Mouse (Mus musculus) heart, adult 2 months (tissue): ENCODE data around the gene Birc6. TPM values are rescaled to one million over a fixed set of nuclear protein-coding genes. Genes with fewer than 3 reads are reported as not detected.

Experiments used
- DNase-seq, 2 experiments: peaks; one replicate each; pipeline ENCODE4 v3.0.0; 2021
- H3K27ac ChIP-seq: fragments of 200-600 bp; 2 replicates; pipeline ENCODE4 v1.8.1; 2022
- H3K27me3 ChIP-seq: fragments of 200-500 bp; 2 replicates; pipeline ENCODE4 v1.6.1; 2012; ENCODE audit warnings: mild to moderate bottlenecking, low read length, inconsistent platforms, mixed read lengths; ENCODE audit not compliant: control insufficient read depth, insufficient read depth
- H3K36me3 ChIP-seq: fragments of 200-500 bp; 2 replicates; pipeline ENCODE4 v1.6.1; 2012; ENCODE audit warnings: low read length, inconsistent platforms; ENCODE audit not compliant: control insufficient read depth, insufficient read depth
- H3K4me1 ChIP-seq: fragments of 200-500 bp; 2 replicates; pipeline ENCODE4 v1.6.1; 2011; ENCODE audit warnings: low read length; ENCODE audit not compliant: control insufficient read depth, insufficient read depth
- H3K4me3 ChIP-seq: fragments of 200-600 bp; 2 replicates; pipeline ENCODE4 v1.8.1; 2022
- H3K79me2 ChIP-seq: fragments of 200-500 bp; replicated peaks from 2 replicates; pipeline ENCODE4 v1.6.1; 2012; ENCODE audit warnings: mild to moderate bottlenecking, inconsistent platforms, low read length, moderate library complexity, mixed read lengths; ENCODE audit not compliant: control insufficient read depth, insufficient read depth
- H3K9ac ChIP-seq: fragments of 200-500 bp; 2 replicates; pipeline ENCODE4 v1.6.1; 2012; ENCODE audit warnings: low read depth, mild to moderate bottlenecking, control low read depth, inconsistent platforms, low read length, mixed read lengths
- CTCF ChIP-seq: fragments of 200-600 bp; IDR thresholded peaks from 2 replicates; pipeline ENCODE4 v1.8.1; 2022; ENCODE audit warnings: antibody characterized with exemption, mild to moderate bottlenecking, moderate library complexity
- EP300 ChIP-seq: fragments of 200-500 bp; IDR thresholded peaks from 2 replicates; pipeline ENCODE4 v1.6.1; 2011; ENCODE audit warnings: low read depth, low read length, control low read depth; ENCODE audit not compliant: insufficient read depth
- POLR2A ChIP-seq: fragments of 200-500 bp; IDR thresholded peaks from 2 replicates; pipeline ENCODE4 v1.6.1; 2011; ENCODE audit warnings: mild to moderate bottlenecking, low read depth, low read length, control low read depth; ENCODE audit not compliant: insufficient read depth
- WGBS: fragments of 180-500 bp; shearing (Covaris S2); methylation state at CpG from one replicate; pipeline ENCODE4 v1.1.7; 2018; 5-methylcytosine and 5-hydroxymethylcytosine counted together
- intact Hi-C: fragments of 180-260 bp; cut with DNase I; formaldehyde crosslinking; loops from one replicate; pipeline ENCODE4 v1.15.1; 2025
- long read RNA-seq: library from polyadenylated mRNA; stranded (forward); transcript quantifications from one replicate; pipeline ENCODE4 v2.0.0, GENCODE M21; 2021
- polyA plus RNA-seq: library from polyadenylated mRNA; depleted of rRNA; stranded (reverse); fragments of >200 nt; gene quantifications from 2 replicates; pipeline ENCODE4 v1.2.3, GENCODE M21; 2012; rRNA removed
- total RNA-seq, 2 experiments: library from RNA; stranded (reverse); gene quantifications; 2 replicates each; pipeline ENCODE4 v1.2.3; 2021

Birc6 gene
- total RNA-seq = 10 to 100 TPM; 60.5 to 65.9 TPM
- polyA plus RNA-seq = 42.7 and 65.6 TPM in 2 replicates
- long read RNA-seq, partial matches to known transcripts = 2 of 4 reads
- long read RNA-seq, other reads (novel, unspliced or antisense) = 2 of 4 reads

GRCm38 (mm10) chr17:74527729-74528607, at the start of gene Birc6:
Gene Birc6 (plus strand): TSS chr17:74528295.
- intact Hi-C loops = loop anchor here (1.0 to 5.0 kb wide), 2 partner anchors 39 to 186 kb away; partner anchors contain the start of gene Yipf4
- H3K27me3 ChIP-seq = no peaks in the 10 kb centered on the region
- peak within 1 kb of the TSS; percentile 82 for H3K4me3 ChIP-seq
- H3K9ac ChIP-seq = peak within 1 kb of the TSS; percentile 90
- DNase-seq = peak; percentile 100
- TF ChIP-seq POLR2A = peak; percentile 91
- TF ChIP-seq EP300 = peak; percentile 68
- TF ChIP-seq CTCF = peak; percentile 24
- H3K27ac ChIP-seq = peak within 1 kb of the TSS; percentile 97
- peaks cover 2% of the 10 kb centered on the region for H3K79me2 ChIP-seq
- peaks cover 13% of the 10 kb centered on the region for H3K36me3 ChIP-seq
- under 1% methylated on average over 71 of the region's 71 CpGs for WGBS
- peaks cover 5% of the 10 kb centered on the region for H3K4me1 ChIP-seq

GRCm38 (mm10) chr17:74480361-74481069, 47.6 kb upstream of the Birc6 start:
- Histone ChIP-seq H3K27me3 (no peaks in the 10 kb centered on the region), H3K4me1 (no peaks in the 10 kb centered on the region), H3K27ac (no peak overlapping the region), H3K79me2 (no peaks in the 10 kb centered on the region), H3K36me3 (no peaks in the 10 kb centered on the region), H3K9ac (no peak overlapping the region), H3K4me3 (no peak overlapping the region)
- no peak for DNase-seq
- intact Hi-C loops = no loop called here
- TF ChIP-seq EP300 (no peak), CTCF (no peak), POLR2A (no peak)
- WGBS = 81% methylated on average over 14 of the region's 14 CpGs

GRCm38 (mm10) chr17:74489024-74489900, 38.8 kb upstream of the Birc6 start, which contains the start of gene Yipf4:
Gene Yipf4 (plus strand): TSS chr17:74489493.
- H3K27ac ChIP-seq = peak within 1 kb of the TSS; percentile 90
- no peaks in the 10 kb centered on the region for H3K79me2 ChIP-seq
- TF ChIP-seq CTCF (no peak), EP300 (0 out of 2 replicates have a peak, but pooled peaks have one; percentile 38), POLR2A (peak; percentile 79)
- H3K4me3 ChIP-seq = peak within 1 kb of the TSS; percentile 70
- no peaks in the 10 kb centered on the region for H3K4me1 ChIP-seq
- DNase-seq = peak; percentile 98 to 99
- 4% methylated on average over 58 of the region's 58 CpGs for WGBS
- H3K36me3 ChIP-seq = peaks cover 11% of the 10 kb centered on the region
- intact Hi-C loops = loop anchor here (1.0 kb wide), 1 partner anchor 38 kb away; no protein-coding TSS in a partner anchor
- H3K27me3 ChIP-seq = no peaks in the 10 kb centered on the region
- peak within 1 kb of the TSS; percentile 93 for H3K9ac ChIP-seq

GRCm38 (mm10) chr17:74489901-74490220, 38.2 kb upstream of the Birc6 start:
- DNase-seq = no peak
- peak overlapping the region; percentile 90 for H3K27ac ChIP-seq
- no peaks in the 10 kb centered on the region for H3K27me3 ChIP-seq
- no peaks in the 10 kb centered on the region for H3K79me2 ChIP-seq
- peak overlapping the region; percentile 93 for H3K9ac ChIP-seq
- TF ChIP-seq EP300 (no peak), POLR2A (no peak), CTCF (no peak)
- no peaks in the 10 kb centered on the region for H3K4me1 ChIP-seq
- under 1% methylated on average over 12 of the region's 12 CpGs for WGBS
- peaks cover 16% of the 10 kb centered on the region for H3K36me3 ChIP-seq
- intact Hi-C loops = loop anchor here (1.0 to 10.0 kb wide), 2 partner anchors 37 to 115 kb away; no protein-coding TSS in a partner anchor
- H3K4me3 ChIP-seq = peak overlapping the region; percentile 70

- no peak for DNase-seq
- 78% methylated on average over 3 of the region's 3 CpGs for WGBS
- H3K36me3 ChIP-seq = peaks cover 27% of the 10 kb centered on the region
- TF ChIP-seq CTCF (no peak), EP300 (no peak), POLR2A (no peak)
- no peaks in the 10 kb centered on the region for H3K27me3 ChIP-seq
- H3K4me1 ChIP-seq = no peaks in the 10 kb centered on the region
- no peak overlapping the region for H3K27ac ChIP-seq
- intact Hi-C loops = loop anchor here (10.0 kb wide), 1 partner anchor 113 kb away; no protein-coding TSS in a partner anchor
- H3K9ac ChIP-seq = no peak overlapping the region
- H3K79me2 ChIP-seq = no peaks in the 10 kb centered on the region; the same call in 1 of the 2 replicates
- H3K4me3 ChIP-seq = no peak overlapping the region
These were observed 36.5 kb upstream of the Birc6 start for GRCm38 (mm10) chr17:74491565-74491964.
